Mouse (Mus musculus): ENCODE measurements around the gene Bola1. TPM values are rescaled to one million over a fixed set of nuclear protein-coding genes. Genes with fewer than 3 reads are reported as not detected.
"Not testable (repeated sequence)": the region's sequence is repeated elsewhere in the genome, so short reads cannot be mapped to it uniquely, and the experiment has no call there.

Gene Bola1
- 57.0 and 72.4 TPM in 2 replicates for polyA plus RNA-seq (2014; fragmentation: Nextera tagmentation; extraction: Ambion mirVana)

- ATAC-seq (ENCODE audit: low FRiP score): peak; percentile 94
- peak within 1 kb of the TSS; percentile 89 for H3K4me2 ChIP-seq (replicated peaks)
- WGBS: under 1% methylated on average over 37 of the region's 37 CpGs
- peak; percentile 89 for DNase-seq (ENCODE audit: low spot score)
- no peaks in the 10 kb centered on the region for H3K9me3 ChIP-seq (ENCODE audit: control insufficient read depth, low read length)
- H3K36me3 ChIP-seq (replicated peaks; ENCODE audit: control insufficient read depth, insufficient read depth): no peaks in the 10 kb centered on the region
- peaks cover 29% of the 10 kb centered on the region for H3K4me1 ChIP-seq (replicated peaks; ENCODE audit: control insufficient read depth, insufficient read depth, low read length)
- peak within 1 kb of the TSS; percentile 96 for H3K27ac ChIP-seq
- peak within 1 kb of the TSS; percentile 54 for H3K4me3 ChIP-seq (replicated peaks; ENCODE audit: low read length)
- H3K9ac ChIP-seq: peak within 1 kb of the TSS; percentile 78
- no peaks in the 10 kb centered on the region for H3K27me3 ChIP-seq (ENCODE audit: control insufficient read depth, insufficient read depth, low read length)
Observed at GRCm38 (mm10) chr3:96219661-96220130, at the start of gene Bola1, which contains the start of gene Hist2h2ab. Bola1 (minus strand) TSS chr3:96219709. Hist2h2ab (plus strand) TSS chr3:96219865.

- DNase-seq (ENCODE audit: low spot score); H3K4me1 ChIP-seq (replicated peaks; ENCODE audit: control insufficient read depth, insufficient read depth, low read length); H3K36me3 ChIP-seq (replicated peaks; ENCODE audit: control insufficient read depth, insufficient read depth); H3K27me3 ChIP-seq (ENCODE audit: control insufficient read depth, insufficient read depth, low read length); H3K9me3 ChIP-seq (ENCODE audit: control insufficient read depth, low read length): not testable (repeated sequence)
- peak overlapping the region; percentile 61 for H3K9ac ChIP-seq
- peak; percentile 26 for ATAC-seq (ENCODE audit: low FRiP score)
- H3K4me3 ChIP-seq (replicated peaks; ENCODE audit: low read length): peak overlapping the region; percentile 46
- H3K27ac ChIP-seq: peak overlapping the region; percentile 93
- H3K4me2 ChIP-seq (replicated peaks): peak overlapping the region; percentile 83
- 0% methylated on average over 9 of the region's 44 CpGs for WGBS
Observed at GRCm38 (mm10) chr3:96268776-96269378, 49.4 kb upstream of the Bola1 start.

GRCm38 (mm10) chr3:96268051-96268775, 48.7 kb upstream of the Bola1 start, which contains the start of gene Hist2h3b:
Hist2h3b (plus strand) TSS chr3:96268654.
- Histone ChIP-seq H3K4me1 (replicated peaks; ENCODE audit: control insufficient read depth, insufficient read depth, low read length) (peaks cover 12% of the 10 kb centered on the region), H3K27ac (peak within 1 kb of the TSS; percentile 93), H3K9ac (peak within 1 kb of the TSS; percentile 61), H3K4me2 (replicated peaks) (peak within 1 kb of the TSS; percentile 83), H3K4me3 (replicated peaks; ENCODE audit: low read length) (peak within 1 kb of the TSS; percentile 46), H3K36me3 (replicated peaks; ENCODE audit: control insufficient read depth, insufficient read depth) (no peaks in the 10 kb centered on the region), H3K27me3 (ENCODE audit: control insufficient read depth, insufficient read depth, low read length) (no peaks in the 10 kb centered on the region), H3K9me3 (ENCODE audit: control insufficient read depth, low read length) (no peaks in the 10 kb centered on the region)
- ATAC-seq (ENCODE audit: low FRiP score): peak; percentile 64
- DNase-seq (ENCODE audit: low spot score): peak; percentile 88
- WGBS: 24% methylated on average over 28 of the region's 30 CpGs

GRCm38 (mm10) chr3:96267541-96267940, 48.0 kb upstream of the Bola1 start:
- H3K27ac ChIP-seq: peak overlapping the region; percentile 82
- WGBS: 78% methylated on average over 4 of the region's 4 CpGs

GRCm38 (mm10) chr3:96266132-96266710, 46.7 kb upstream of the Bola1 start:
- Histone ChIP-seq H3K9ac (no peak overlapping the region), H3K4me2 (replicated peaks) (no peak overlapping the region), H3K27ac (no peak overlapping the region), H3K4me3 (replicated peaks; ENCODE audit: low read length) (no peak overlapping the region), H3K4me1 (replicated peaks; ENCODE audit: control insufficient read depth, insufficient read depth, low read length) (peaks cover 20% of the 10 kb centered on the region), H3K36me3 (replicated peaks; ENCODE audit: control insufficient read depth, insufficient read depth) (no peaks in the 10 kb centered on the region), H3K27me3 (ENCODE audit: control insufficient read depth, insufficient read depth, low read length) (no peaks in the 10 kb centered on the region), H3K9me3 (ENCODE audit: control insufficient read depth, low read length) (no peaks in the 10 kb centered on the region)
- DNase-seq (ENCODE audit: low spot score): no peak
- ATAC-seq (ENCODE audit: low FRiP score): no peak
- WGBS: 93% methylated on average over 8 of the region's 8 CpGs

More at GRCm38 (mm10) chr3:96267541-96267940, 48.0 kb upstream of the Bola1 start:
- Histone ChIP-seq H3K9ac (no peak overlapping the region), H3K36me3 (replicated peaks; ENCODE audit: control insufficient read depth, insufficient read depth) (no peaks in the 10 kb centered on the region), H3K27me3 (ENCODE audit: control insufficient read depth, insufficient read depth, low read length) (no peaks in the 10 kb centered on the region), H3K9me3 (ENCODE audit: control insufficient read depth, low read length) (no peaks in the 10 kb centered on the region), H3K4me3 (replicated peaks; ENCODE audit: low read length) (no peak overlapping the region), H3K4me1 (replicated peaks; ENCODE audit: control insufficient read depth, insufficient read depth, low read length) (peaks cover 12% of the 10 kb centered on the region), H3K4me2 (replicated peaks) (peak overlapping the region; percentile 83; the same call in 1 of the 2 replicates)
- DNase-seq (ENCODE audit: low spot score) (no peak), ATAC-seq (ENCODE audit: low FRiP score) (no peak)

- no peaks in the 10 kb centered on the region for H3K9me3 ChIP-seq (ENCODE audit: control insufficient read depth, low read length)
- DNase-seq (ENCODE audit: low spot score) (no peak), ATAC-seq (ENCODE audit: low FRiP score) (no peak)
- H3K9ac ChIP-seq: peak overlapping the region; percentile 66
- H3K36me3 ChIP-seq (replicated peaks; ENCODE audit: control insufficient read depth, insufficient read depth): no peaks in the 10 kb centered on the region
- H3K4me2 ChIP-seq (replicated peaks): peak overlapping the region; percentile 77
- H3K27ac ChIP-seq: peak overlapping the region; percentile 97
- peaks cover 20% of the 10 kb centered on the region for H3K4me1 ChIP-seq (replicated peaks; ENCODE audit: control insufficient read depth, insufficient read depth, low read length)
- H3K27me3 ChIP-seq (ENCODE audit: control insufficient read depth, insufficient read depth, low read length): no peaks in the 10 kb centered on the region
- WGBS: 70% methylated on average over 7 of the region's 7 CpGs
- peak overlapping the region; percentile 52; the same call in 1 of the 2 replicates for H3K4me3 ChIP-seq (replicated peaks; ENCODE audit: low read length)
Observed at GRCm38 (mm10) chr3:96264404-96264949, 45.0 kb upstream of the Bola1 start.

GRCm38 (mm10) chr3:96263558-96264403, 44.3 kb upstream of the Bola1 start:
- peak overlapping the region; percentile 77 for H3K4me2 ChIP-seq (replicated peaks)
- H3K9me3 ChIP-seq (ENCODE audit: control insufficient read depth, low read length): no peaks in the 10 kb centered on the region
- H3K36me3 ChIP-seq (replicated peaks; ENCODE audit: control insufficient read depth, insufficient read depth): no peaks in the 10 kb centered on the region
- H3K27me3 ChIP-seq (ENCODE audit: control insufficient read depth, insufficient read depth, low read length): no peaks in the 10 kb centered on the region
- WGBS: 4% methylated on average over 27 of the region's 27 CpGs
- no peak for DNase-seq (ENCODE audit: low spot score)
- peak; percentile 38 for ATAC-seq (ENCODE audit: low FRiP score)
- H3K4me1 ChIP-seq (replicated peaks; ENCODE audit: control insufficient read depth, insufficient read depth, low read length): peaks cover 20% of the 10 kb centered on the region
- peak overlapping the region; percentile 52 for H3K4me3 ChIP-seq (replicated peaks; ENCODE audit: low read length)
- H3K9ac ChIP-seq: peak overlapping the region; percentile 66
- peak overlapping the region; percentile 97 for H3K27ac ChIP-seq

GRCm38 (mm10) chr3:96262979-96263550, 43.6 kb upstream of the Bola1 start, which contains the start of gene Hist2h4:
Hist2h4 (minus strand) TSS chr3:96263311.
- peak within 1 kb of the TSS; percentile 97 for H3K27ac ChIP-seq
- peak within 1 kb of the TSS; percentile 52 for H3K4me3 ChIP-seq (replicated peaks; ENCODE audit: low read length)
- peak within 1 kb of the TSS; percentile 77 for H3K4me2 ChIP-seq (replicated peaks)
- peaks cover 19% of the 10 kb centered on the region for H3K4me1 ChIP-seq (replicated peaks; ENCODE audit: control insufficient read depth, insufficient read depth, low read length)
- peak within 1 kb of the TSS; percentile 71 for H3K9ac ChIP-seq
- H3K9me3 ChIP-seq (ENCODE audit: control insufficient read depth, low read length): no peaks in the 10 kb centered on the region
- ATAC-seq (ENCODE audit: low FRiP score): peak; percentile 86
- no peaks in the 10 kb centered on the region for H3K36me3 ChIP-seq (replicated peaks; ENCODE audit: control insufficient read depth, insufficient read depth)
- no peaks in the 10 kb centered on the region for H3K27me3 ChIP-seq (ENCODE audit: control insufficient read depth, insufficient read depth, low read length)
- peak; percentile 97 for DNase-seq (ENCODE audit: low spot score)
- under 1% methylated on average over 37 of the region's 40 CpGs for whole genome bisulfite sequencing
